Mouse (Mus musculus): Measurements from ENCODE around the gene Plbd2. TPM values are rescaled to one million over a fixed set of nuclear protein-coding genes. Genes with fewer than 3 reads are reported as not detected.

Gene Plbd2
- polyA plus RNA-seq, 1 experiment from 2014 or later = 30.6 TPM

DNA sequence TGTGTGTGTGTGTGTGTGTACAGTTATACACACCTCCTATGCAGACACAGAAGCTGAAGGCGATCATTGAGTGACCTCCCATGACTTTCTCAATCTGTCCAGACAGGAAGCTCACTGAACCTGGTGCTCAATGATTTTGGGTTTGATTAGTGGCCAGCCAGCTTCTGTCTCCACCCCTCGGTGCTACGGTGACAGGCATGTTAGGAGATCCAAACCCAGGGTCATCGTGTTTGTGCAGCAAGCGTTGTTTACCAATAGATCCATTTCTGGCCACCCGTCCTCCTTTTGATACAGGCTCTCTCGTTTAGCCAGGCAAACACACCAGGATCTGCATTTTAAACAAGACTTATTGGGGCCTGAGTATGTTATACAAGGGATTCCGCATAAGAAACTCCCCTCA, 28.2 kb upstream of the Plbd2 start:
- H3K9me3 ChIP-seq (replicated peaks; ENCODE audit: control insufficient read depth, low read length, poor library complexity, severe bottlenecking) = no peaks in the 10 kb centered on the region
- H3K9ac ChIP-seq (ENCODE audit: low read depth, low read length) = no peak overlapping the region
- no peaks in the 10 kb centered on the region for H3K27me3 ChIP-seq (ENCODE audit: control insufficient read depth, insufficient read depth, low read depth, low read length)
- 89% methylated on average over 8 of the region's 8 CpGs for WGBS
- no peaks in the 10 kb centered on the region for H3K36me3 ChIP-seq (ENCODE audit: control insufficient read depth, insufficient read depth, low read length)
- no peak overlapping the region for H3K4me2 ChIP-seq (ENCODE audit: low read length)
- no peak for ATAC-seq
- no peak overlapping the region for H3K27ac ChIP-seq (ENCODE audit: low read length)
- peaks cover 3% of the 10 kb centered on the region; the same call in 1 of the 2 replicates for H3K4me1 ChIP-seq (ENCODE audit: control insufficient read depth, insufficient read depth, low read length)
- no peak overlapping the region for H3K4me3 ChIP-seq (ENCODE audit: low read depth, low read length)

DNA sequence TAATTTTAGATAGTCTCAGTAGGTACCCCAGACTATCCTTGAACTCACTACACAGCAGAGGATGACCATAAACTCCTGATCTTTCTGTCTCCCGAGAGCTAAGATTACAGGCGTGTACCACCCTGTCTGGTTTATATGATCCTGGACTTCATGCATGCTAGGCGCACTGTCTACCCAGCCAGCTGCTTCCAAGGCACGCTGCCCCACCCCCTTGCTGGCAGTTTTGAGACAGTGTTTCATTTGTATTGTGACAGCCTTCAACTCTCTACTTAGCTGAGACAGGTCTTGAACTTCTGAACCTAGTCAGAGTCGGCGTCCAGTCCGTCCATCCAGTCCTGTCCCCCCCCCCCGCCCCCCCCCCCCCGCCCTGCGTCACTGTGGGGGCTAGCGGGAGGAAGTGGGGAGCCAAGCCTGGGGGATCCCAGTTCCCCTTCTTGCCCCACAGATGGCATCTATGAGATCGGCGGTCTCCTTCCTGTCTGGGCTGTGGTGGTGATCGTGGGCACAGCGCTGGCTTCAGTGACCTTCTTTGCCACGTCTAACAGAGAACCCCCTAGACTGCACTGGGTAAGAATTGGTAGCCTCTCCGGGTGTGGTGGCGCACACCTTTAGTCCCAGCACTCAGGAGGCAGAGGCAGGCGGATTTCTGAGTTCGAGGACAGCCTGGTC, 24.0 kb upstream of the Plbd2 start:
- Histone ChIP-seq H3K36me3 (ENCODE audit: control insufficient read depth, insufficient read depth, low read length) (no peaks in the 10 kb centered on the region), H3K9me3 (replicated peaks; ENCODE audit: control insufficient read depth, low read length, poor library complexity, severe bottlenecking) (no peaks in the 10 kb centered on the region), H3K4me1 (ENCODE audit: control insufficient read depth, insufficient read depth, low read length) (no peaks in the 10 kb centered on the region), H3K4me3 (ENCODE audit: low read depth, low read length) (no peak overlapping the region), H3K27me3 (ENCODE audit: control insufficient read depth, insufficient read depth, low read depth, low read length) (no peaks in the 10 kb centered on the region), H3K4me2 (ENCODE audit: low read length) (no peak overlapping the region), H3K9ac (ENCODE audit: low read depth, low read length) (no peak overlapping the region), H3K27ac (ENCODE audit: low read length) (no peak overlapping the region)
- 91% methylated on average over 17 of the region's 20 CpGs for WGBS
- ATAC-seq = no peak

DNA sequence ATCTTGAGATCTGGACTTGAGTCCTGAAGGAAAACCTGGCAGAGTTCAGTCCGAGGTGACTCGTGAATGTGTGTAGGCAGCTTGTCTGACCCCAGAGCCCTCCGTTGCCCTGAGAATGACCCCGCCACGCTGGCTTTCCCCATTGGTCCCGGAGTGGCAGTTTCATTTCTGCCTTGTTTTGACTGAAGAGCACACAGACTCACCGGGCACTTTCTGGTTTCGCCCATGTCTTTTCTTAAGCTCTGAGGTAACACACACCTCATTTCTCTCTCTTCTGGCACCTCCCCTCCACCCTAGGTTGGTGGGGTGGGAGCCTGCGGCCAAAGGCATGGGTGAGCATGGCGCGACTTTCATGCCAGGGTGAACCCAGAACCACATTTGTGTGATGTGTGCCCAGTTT, 22.9 kb upstream of the Plbd2 start:
- H3K4me2 ChIP-seq (ENCODE audit: low read length) = no peak overlapping the region
- ATAC-seq = no peak
- no peak overlapping the region for H3K4me3 ChIP-seq (ENCODE audit: low read depth, low read length)
- H3K4me1 ChIP-seq (ENCODE audit: control insufficient read depth, insufficient read depth, low read length) = no peaks in the 10 kb centered on the region
- WGBS = 80% methylated on average over 11 of the region's 11 CpGs
- H3K27ac ChIP-seq (ENCODE audit: low read length) = no peak overlapping the region
- no peaks in the 10 kb centered on the region for H3K9me3 ChIP-seq (replicated peaks; ENCODE audit: control insufficient read depth, low read length, poor library complexity, severe bottlenecking)
- no peaks in the 10 kb centered on the region for H3K27me3 ChIP-seq (ENCODE audit: control insufficient read depth, insufficient read depth, low read depth, low read length)
- H3K36me3 ChIP-seq (ENCODE audit: control insufficient read depth, insufficient read depth, low read length) = no peaks in the 10 kb centered on the region
- H3K9ac ChIP-seq (ENCODE audit: low read depth, low read length) = no peak overlapping the region

DNA sequence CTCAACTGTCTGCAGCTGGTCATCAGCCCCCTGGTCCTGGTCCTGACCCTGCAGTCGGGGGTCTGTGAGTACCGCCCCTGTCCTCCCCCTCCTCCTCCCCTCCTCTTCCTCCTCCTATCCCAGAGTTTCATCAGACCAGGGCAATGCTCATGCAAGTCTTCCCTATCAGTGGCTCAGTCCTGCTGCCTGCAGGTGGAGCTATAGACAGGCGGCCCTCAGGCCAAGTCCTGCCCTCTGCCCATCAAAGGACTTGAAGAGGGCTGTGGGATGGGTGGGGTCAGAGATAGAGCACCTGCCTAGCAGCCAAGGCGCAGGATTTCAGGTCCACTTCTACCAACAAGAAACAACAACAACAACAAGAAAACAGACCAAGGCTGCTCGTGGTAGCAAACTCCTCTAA, 22.3 kb upstream of the Plbd2 start:
- no peak for ATAC-seq
- H3K9ac ChIP-seq (ENCODE audit: low read depth, low read length) = no peak overlapping the region
- no peaks in the 10 kb centered on the region for H3K27me3 ChIP-seq (ENCODE audit: control insufficient read depth, insufficient read depth, low read depth, low read length)
- no peaks in the 10 kb centered on the region for H3K36me3 ChIP-seq (ENCODE audit: control insufficient read depth, insufficient read depth, low read length)
- H3K4me2 ChIP-seq (ENCODE audit: low read length) = no peak overlapping the region
- no peak overlapping the region for H3K27ac ChIP-seq (ENCODE audit: low read length)
- no peaks in the 10 kb centered on the region for H3K4me1 ChIP-seq (ENCODE audit: control insufficient read depth, insufficient read depth, low read length)
- WGBS = 37% methylated on average over 5 of the region's 5 CpGs
- H3K4me3 ChIP-seq (ENCODE audit: low read depth, low read length) = no peak overlapping the region
- H3K9me3 ChIP-seq (replicated peaks; ENCODE audit: control insufficient read depth, low read length, poor library complexity, severe bottlenecking) = no peaks in the 10 kb centered on the region

DNA sequence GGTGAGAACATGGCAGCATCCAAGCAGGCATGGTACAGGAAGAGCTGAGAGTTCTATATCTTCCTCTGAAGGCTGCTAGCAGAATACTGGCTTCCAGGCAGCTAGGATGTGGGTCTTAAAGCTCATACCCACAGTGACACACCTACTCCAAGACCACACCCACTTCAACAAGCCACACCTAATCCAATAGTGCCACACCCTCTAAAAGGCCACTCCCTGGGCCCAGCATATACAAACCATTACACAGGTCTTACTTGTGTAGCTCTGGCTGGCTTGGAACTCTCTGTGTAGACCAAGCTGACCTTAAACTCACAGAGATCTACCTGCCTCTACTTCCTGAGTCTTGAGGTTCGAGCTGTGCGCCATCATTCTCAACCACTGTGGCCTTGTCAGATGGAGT, 21.3 kb upstream of the Plbd2 start:
- Histone ChIP-seq H3K4me1 (ENCODE audit: control insufficient read depth, insufficient read depth, low read length) (no peaks in the 10 kb centered on the region), H3K27me3 (ENCODE audit: control insufficient read depth, insufficient read depth, low read depth, low read length) (no peaks in the 10 kb centered on the region), H3K9ac (ENCODE audit: low read depth, low read length) (no peak overlapping the region), H3K4me2 (ENCODE audit: low read length) (no peak overlapping the region), H3K9me3 (replicated peaks; ENCODE audit: control insufficient read depth, low read length, poor library complexity, severe bottlenecking) (no peaks in the 10 kb centered on the region), H3K4me3 (ENCODE audit: low read depth, low read length) (no peak overlapping the region), H3K36me3 (ENCODE audit: control insufficient read depth, insufficient read depth, low read length) (no peaks in the 10 kb centered on the region), H3K27ac (ENCODE audit: low read length) (no peak overlapping the region)
- ATAC-seq = no peak
- 91% methylated on average over 2 of the region's 2 CpGs for WGBS

DNA sequence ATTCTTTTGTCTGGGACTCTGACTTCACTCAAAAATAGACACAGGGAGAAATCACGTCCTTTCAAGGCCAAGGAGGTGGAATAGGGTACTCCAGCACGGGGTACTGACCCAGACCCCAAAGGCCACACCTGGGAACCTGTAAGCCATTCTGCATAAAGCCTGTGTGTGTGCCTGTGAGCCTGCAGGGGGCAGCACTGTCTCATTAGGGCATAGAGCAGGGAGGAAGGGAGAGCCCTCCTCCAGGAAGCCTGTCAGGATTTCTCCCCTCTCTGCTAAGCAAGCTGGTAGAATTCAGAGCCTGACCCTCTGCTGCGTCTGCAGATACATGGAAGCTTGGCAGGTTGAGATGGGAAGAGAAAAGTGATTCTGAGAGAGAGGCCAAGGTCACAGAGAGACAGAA, 19.2 kb upstream of the Plbd2 start:
- Histone ChIP-seq H3K9ac (ENCODE audit: low read depth, low read length) (no peak overlapping the region), H3K36me3 (ENCODE audit: control insufficient read depth, insufficient read depth, low read length) (no peaks in the 10 kb centered on the region), H3K4me1 (ENCODE audit: control insufficient read depth, insufficient read depth, low read length) (no peaks in the 10 kb centered on the region), H3K4me2 (ENCODE audit: low read length) (no peak overlapping the region), H3K9me3 (replicated peaks; ENCODE audit: control insufficient read depth, low read length, poor library complexity, severe bottlenecking) (no peaks in the 10 kb centered on the region), H3K4me3 (ENCODE audit: low read depth, low read length) (no peak overlapping the region), H3K27me3 (ENCODE audit: control insufficient read depth, insufficient read depth, low read depth, low read length) (no peaks in the 10 kb centered on the region), H3K27ac (ENCODE audit: low read length) (no peak overlapping the region)
- 80% methylated on average over 3 of the region's 3 CpGs for WGBS
- no peak for ATAC-seq

DNA sequence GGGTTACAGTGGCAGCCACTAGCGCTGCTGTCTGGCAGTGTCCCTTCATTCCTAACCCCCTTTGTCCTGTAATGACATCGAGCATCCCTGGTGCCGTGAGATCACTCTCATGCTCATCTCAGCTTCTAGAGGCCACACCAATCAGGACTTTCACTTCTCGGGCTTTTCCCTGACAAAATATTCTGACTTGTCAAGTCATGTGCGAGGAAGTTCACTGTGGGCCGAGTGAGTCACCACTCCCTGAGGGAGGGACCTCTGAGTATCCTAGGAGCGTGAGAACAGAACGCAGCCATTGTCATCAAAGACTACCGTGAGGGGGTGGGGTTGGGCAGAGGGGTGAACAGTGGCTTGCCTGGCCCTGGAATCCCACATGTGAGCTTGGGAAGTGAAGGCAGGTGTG, 14.1 kb upstream of the Plbd2 start:
- 58% methylated on average over 9 of the region's 9 CpGs for WGBS

DNA sequence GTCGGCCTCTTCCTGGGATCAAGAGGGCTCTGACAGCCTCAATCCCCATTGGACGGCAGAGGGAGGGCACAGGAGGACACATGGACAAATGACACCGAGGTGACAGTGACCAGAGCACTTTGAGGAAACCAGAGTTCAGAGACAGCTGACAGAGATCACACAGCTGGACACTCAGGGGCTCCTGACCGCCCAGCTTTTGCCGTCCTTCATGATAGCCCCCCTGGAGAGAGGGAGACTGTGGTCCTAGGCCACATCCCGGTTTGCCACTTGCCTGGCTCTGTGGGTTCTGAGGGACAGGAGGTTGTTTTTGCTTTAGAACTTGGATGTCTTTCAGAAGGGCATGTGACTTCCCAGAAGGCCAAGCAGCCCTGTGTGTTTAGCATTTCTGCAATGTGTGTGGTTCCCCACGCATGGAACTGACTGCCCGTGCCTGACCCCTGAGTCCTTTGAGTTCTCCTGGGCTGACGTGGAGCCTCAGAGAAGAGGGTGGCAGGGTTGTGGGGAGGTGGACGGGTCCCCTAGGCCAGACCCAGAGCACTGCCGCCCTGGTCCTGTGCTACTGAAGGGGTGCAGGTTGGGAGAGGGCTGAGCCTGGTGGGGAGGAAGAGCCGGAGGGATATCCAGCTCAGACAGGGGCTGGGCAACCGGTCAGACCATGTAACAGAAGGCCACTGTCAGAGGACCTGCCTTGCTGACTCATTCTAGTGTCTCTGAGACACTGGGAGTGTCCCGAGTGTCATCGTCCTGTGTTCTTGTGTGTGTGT, 13.0 kb upstream of the Plbd2 start:
- Histone ChIP-seq H3K4me1 (ENCODE audit: control insufficient read depth, insufficient read depth, low read length) (no peaks in the 10 kb centered on the region), H3K9me3 (replicated peaks; ENCODE audit: control insufficient read depth, low read length, poor library complexity, severe bottlenecking) (no peaks in the 10 kb centered on the region), H3K27me3 (ENCODE audit: control insufficient read depth, insufficient read depth, low read depth, low read length) (0 out of 2 replicates have a peak, but pooled peaks cover 3% of the 10 kb centered on the region), H3K36me3 (ENCODE audit: control insufficient read depth, insufficient read depth, low read length) (no peaks in the 10 kb centered on the region), H3K4me2 (ENCODE audit: low read length) (no peak overlapping the region), H3K4me3 (ENCODE audit: low read depth, low read length) (no peak overlapping the region), H3K9ac (ENCODE audit: low read depth, low read length) (no peak overlapping the region), H3K27ac (ENCODE audit: low read length) (no peak overlapping the region)
- 59% methylated on average over 15 of the region's 15 CpGs for WGBS
- ATAC-seq = no peak

More for the DNA sequence above, 14.1 kb upstream of the Plbd2 start:
- no peaks in the 10 kb centered on the region for H3K36me3 ChIP-seq (ENCODE audit: control insufficient read depth, insufficient read depth, low read length)
- no peak overlapping the region for H3K27ac ChIP-seq (ENCODE audit: low read length)
- H3K4me3 ChIP-seq (ENCODE audit: low read depth, low read length) = no peak overlapping the region
- ATAC-seq = no peak
- no peak overlapping the region for H3K9ac ChIP-seq (ENCODE audit: low read depth, low read length)
- no peaks in the 10 kb centered on the region for H3K27me3 ChIP-seq (ENCODE audit: control insufficient read depth, insufficient read depth, low read depth, low read length)
- H3K9me3 ChIP-seq (replicated peaks; ENCODE audit: control insufficient read depth, low read length, poor library complexity, severe bottlenecking) = no peaks in the 10 kb centered on the region
- H3K4me1 ChIP-seq (ENCODE audit: control insufficient read depth, insufficient read depth, low read length) = no peaks in the 10 kb centered on the region
- no peak overlapping the region for H3K4me2 ChIP-seq (ENCODE audit: low read length)

- ATAC-seq = no peak
- H3K4me1 ChIP-seq (ENCODE audit: control insufficient read depth, insufficient read depth, low read length) = peaks cover 5% of the 10 kb centered on the region
- no peaks in the 10 kb centered on the region for H3K9me3 ChIP-seq (replicated peaks; ENCODE audit: control insufficient read depth, low read length, poor library complexity, severe bottlenecking)
- WGBS = 71% methylated on average over 7 of the region's 7 CpGs
- no peak overlapping the region for H3K9ac ChIP-seq (ENCODE audit: low read depth, low read length)
- no peaks in the 10 kb centered on the region for H3K36me3 ChIP-seq (ENCODE audit: control insufficient read depth, insufficient read depth, low read length)
- H3K27me3 ChIP-seq (ENCODE audit: control insufficient read depth, insufficient read depth, low read depth, low read length) = 0 out of 2 replicates have a peak, but pooled peaks cover 3% of the 10 kb centered on the region
- no peak overlapping the region for H3K27ac ChIP-seq (ENCODE audit: low read length)
- H3K4me2 ChIP-seq (ENCODE audit: low read length) = no peak overlapping the region
- no peak overlapping the region for H3K4me3 ChIP-seq (ENCODE audit: low read depth, low read length)
These were observed 12.0 kb upstream of the Plbd2 start for GRCm38 (mm10) chr5:120515451-120515850.
